Mouse (Mus musculus) cerebellum, postnatal 4 days (tissue): ENCODE measurements around the gene Tspan14.

Experiments used
- DNase-seq, 2 experiments: peaks; one replicate each; pipeline ENCODE4 v3.0.0; 2022; ENCODE audit warnings: low spot score in 2 of 2, mixed read lengths in 1 of 2

Gene Tspan14

DNA sequence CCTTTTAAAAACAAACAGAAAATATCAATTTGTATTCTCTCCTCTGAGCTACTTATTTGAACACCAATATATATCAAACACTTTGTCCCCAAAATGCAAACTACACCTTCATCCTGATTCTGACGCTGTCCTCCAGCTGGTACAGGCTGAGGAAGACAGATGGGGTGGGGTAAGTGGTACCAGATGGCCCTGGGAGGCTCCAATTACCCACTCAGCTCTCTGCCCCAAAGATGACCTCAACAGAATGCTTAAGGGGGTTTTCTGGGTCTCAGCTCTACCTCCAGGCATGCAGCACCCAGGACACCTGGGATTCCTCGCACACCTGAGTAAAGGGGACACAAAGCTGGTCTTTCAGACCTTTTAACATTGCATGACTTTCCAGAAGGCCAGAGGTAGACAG, 13.9 kb downstream of the Tspan14 start:
- DNase-seq, result no peak

DNA sequence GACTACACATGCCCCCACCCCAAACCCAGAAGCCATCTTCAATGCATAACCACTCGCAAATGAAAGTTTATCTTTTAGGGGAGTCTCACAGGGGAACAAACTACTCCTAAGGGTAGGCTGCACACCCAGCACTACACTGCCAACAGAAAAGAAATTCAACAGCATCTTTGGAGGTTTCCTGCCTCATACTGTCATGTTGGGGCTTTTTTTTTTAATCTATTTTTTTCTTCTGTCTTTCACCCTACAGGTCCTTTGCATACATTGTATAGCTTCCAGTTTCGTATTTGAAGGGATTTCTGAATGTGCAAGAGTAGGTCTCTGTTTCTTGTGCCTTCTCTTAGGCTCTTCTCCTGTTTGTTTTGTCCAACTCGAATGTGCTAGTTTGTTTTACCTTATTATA, 14.3 kb downstream of the Tspan14 start:
- DNase-seq, result no peak

DNA sequence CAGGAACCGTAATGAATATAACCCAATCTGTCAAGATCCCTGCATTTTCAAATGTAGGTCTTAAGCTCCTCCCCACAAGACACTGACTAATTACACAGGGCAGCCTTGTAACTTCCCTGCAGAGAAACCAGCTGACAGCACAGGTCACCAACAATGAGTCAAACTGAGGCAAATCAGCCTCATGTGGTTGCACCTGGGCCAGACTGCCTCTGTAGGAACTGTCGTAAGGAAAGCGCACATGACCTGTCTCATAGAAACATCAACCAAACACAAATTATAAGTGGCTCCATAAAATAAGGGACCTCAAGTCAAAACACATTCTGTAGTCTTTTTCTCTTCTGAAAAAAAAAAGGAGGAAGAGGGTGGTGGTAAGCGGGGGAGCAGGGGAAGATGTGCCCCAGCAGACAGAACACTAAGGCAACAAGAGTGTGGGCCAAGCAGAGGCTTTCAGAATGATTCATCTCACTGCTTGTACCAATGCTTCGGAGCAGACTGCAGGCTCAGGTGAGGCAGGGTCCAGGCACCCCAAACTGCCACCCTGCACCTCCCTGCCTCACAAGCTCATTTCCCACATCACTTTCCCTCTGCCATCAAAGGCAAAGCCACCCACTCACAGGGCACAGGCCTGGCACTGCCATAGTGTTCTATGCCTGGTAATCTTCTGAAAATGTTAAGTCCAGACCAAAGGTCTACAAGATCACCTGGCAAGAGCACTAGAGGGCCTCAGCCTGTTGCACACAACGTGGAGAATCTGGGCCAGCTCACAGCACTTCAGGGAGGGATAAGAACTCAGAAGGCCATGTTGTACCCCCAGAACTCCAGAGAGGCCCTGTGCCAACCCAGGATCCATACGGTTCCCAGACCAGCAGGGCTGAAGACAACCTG, 16.6 kb downstream of the Tspan14 start:
- no peak for DNase-seq

- DNase-seq, result no peak
These were observed 17.6 kb downstream of the Tspan14 start for GRCm38 (mm10) chr14:40949047-40949446.

- no peak for DNase-seq
These were observed 18.1 kb downstream of the Tspan14 start for GRCm38 (mm10) chr14:40948522-40948921.

DNA sequence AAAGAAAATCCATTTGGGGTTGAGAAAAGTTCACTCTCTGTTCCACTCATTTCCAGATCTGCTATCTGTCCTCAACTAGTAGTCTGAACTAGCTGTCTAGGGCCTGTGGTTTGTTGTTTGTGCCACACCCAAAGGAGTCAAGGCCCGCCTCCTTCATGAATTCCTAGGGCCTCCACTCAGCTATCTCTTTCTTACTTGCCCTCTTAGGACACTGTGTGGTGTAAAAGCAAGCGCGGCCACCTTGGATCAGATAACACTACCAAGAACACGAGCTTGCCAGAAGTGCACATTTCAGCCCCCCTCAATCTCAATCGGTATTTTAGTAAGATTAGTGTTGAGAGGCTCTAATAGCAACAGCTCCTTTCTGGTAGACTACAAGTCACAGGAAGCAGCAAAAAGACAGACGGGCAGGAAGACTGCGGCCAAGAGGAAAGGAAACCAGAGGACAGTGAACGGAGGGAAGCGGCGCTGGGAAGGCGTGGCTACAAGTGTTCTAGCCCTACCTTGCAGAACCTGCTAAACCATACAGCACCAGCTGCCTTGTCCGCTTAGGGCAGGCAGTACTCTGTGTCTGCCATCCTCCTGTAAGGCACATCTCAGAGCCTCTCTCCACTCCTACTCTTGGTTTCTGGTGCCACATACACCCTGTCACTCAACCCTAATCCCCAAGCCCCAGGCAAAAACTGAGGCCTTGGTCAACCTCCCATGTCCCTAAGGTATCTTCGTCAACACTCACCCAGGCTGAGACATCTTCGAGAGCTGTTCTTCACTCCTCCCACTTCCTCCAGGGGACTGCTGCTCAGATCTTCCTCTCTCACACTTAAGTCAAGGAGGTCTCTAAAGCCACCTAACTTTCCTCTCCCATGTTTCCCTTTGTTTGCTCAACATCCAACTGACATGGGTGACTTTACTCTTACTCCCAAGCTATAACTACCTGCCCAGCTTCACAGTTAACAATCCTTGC, 18.9 kb downstream of the Tspan14 start:
- no peak for DNase-seq

DNA sequence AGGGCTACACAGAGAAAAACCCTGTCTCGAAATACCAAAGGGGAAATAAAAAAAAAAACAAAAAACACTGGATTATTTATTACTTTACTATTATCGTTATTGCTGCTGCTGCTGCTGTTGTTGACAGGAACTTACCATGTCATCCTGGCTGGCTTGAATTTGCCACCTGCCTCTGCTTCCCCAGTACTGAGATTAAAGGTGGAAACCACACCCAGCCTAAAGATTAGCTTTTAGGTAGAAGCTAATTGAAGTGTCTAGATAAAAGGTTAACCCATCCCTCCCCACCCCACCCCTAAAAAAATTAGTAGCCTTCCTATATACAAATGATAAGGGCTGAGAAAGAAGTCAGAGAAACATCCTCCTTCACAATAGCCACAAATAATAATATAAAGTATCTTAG, 22.8 kb downstream of the Tspan14 start:
- DNase-seq, result no peak

- DNase-seq, result no peak
These were observed 24.2 kb downstream of the Tspan14 start for GRCm38 (mm10) chr14:40942429-40942828.

GRCm38 (mm10) chr14:40938380-40938987, 28.1 kb downstream of the Tspan14 start:
- DNase-seq, result no peak

GRCm38 (mm10) chr14:40937052-40937451, 29.6 kb downstream of the Tspan14 start:
- DNase-seq, result no peak

DNA sequence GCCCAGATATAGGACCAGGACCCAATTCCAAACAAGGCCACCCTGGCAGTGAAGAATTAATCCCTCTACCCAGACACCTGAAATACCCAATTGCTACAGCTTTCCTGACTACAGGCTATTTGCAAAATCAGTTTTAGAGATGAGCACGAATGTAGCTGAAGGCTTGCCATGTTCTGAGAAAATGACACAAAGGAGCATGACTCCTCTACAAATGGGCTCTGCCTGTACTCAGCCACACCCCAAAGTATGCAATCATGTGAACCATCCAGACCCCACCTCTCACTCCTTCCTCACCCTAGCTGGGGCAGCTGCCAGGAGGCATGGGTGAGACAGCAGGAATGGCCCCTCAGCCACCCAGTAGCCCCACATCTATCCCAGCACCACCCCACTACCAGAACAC, 31.1 kb downstream of the Tspan14 start:
- no peak for DNase-seq

DNA sequence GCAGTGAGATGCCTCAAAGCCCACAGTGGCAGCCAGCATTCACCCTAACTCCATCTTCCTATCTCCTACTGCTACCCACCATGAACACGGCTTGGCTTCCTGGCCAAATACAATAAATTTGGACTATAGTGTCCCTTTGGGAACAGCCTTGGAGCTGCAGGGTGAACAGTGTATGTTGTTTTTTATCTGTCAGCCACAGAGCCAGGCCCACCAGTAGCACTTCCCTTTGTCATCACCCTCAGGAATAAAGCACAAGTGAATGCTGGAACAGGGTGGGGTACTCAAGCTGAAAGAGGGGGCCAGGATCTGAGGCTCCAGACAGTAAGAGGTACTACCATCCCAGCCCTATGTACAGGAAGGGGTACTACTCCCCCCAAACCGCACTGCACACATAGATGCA, 31.6 kb downstream of the Tspan14 start:
- no peak for DNase-seq

- no peak for DNase-seq
These were observed 33.3 kb downstream of the Tspan14 start for GRCm38 (mm10) chr14:40933328-40933727.

DNA sequence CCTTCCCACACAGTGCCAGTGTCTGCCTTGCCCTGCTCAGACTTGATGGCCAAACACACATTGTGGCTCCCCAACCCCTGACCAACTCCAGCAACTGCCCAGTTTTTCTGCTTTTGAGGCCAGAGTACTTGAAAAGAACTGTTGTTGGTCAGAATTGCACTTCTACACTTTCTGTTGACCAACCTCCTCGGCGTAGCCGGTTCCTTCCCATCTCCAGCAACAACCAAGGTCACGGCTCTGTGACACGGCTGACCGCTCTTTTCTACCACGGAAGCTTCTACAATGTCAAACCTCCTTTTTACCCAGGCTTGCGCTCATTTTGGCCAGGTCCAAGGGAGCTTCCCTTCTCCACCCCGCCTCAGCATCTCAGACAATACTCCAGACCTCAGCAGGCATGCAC, 34.4 kb downstream of the Tspan14 start:
- DNase-seq, result no peak

- no peak for DNase-seq
These were observed 35.3 kb downstream of the Tspan14 start for GRCm38 (mm10) chr14:40931115-40931829.

DNA sequence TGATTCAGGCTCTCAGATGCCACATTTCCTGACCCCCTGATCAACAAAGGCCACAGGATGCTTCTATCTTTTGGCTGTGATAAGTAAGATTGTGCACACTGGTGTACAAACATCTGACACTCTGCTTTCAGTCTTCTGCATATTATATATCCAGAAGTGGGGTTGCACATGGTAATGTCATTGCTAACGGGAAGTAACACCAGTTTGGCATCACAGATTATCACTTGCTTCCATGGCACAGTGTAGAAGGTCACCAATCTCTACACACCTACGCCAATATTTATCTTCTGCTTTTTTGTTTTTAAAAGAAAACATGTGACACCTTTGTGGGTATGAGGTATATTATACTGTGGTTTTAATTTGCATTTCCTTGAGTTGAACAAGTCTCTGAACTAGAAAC, 36.7 kb downstream of the Tspan14 start:
- no peak for DNase-seq

- no peak for DNase-seq
These were observed 37.7 kb downstream of the Tspan14 start for GRCm38 (mm10) chr14:40928897-40929296.

DNA sequence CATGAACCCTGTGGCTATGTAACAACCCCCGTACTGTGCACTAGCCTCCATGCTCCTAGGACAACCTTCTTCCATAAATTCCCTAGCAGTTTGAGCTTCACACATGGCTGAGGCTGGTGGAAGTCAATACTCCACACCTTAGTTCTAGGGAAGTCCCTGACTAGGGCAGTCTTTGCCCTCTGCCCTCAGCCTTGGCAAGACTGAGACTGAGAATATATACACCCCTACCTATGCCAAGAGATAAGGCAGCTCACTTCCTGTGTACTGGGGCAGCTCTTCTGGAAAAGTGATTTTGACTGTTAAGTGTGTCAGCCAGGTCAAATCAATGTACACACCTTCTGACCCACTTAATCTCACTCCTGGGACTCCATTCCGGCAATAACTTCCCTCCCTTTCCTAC, 39.6 kb downstream of the Tspan14 start:
- no peak for DNase-seq

- DNase-seq, result no peak
These were observed 42.1 kb downstream of the Tspan14 start for GRCm38 (mm10) chr14:40924378-40925113.

DNA sequence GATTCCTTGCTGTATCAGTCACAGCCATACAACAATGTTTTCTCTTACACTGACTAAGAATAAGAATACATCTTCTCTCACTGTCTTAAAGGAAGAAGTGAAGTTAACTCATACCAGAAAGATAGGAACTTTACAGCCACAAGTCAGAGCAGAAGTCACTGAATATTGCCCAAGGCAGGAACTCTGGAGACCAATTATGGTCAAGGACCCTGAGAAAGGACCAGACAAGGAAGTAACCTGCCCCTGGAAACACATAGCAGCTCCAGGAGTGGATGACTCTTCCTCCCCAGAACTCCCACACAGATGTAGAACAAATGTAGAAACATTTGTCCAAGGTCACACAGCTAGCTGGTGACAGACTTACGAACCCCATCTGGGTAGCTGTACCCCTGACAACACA, 45.4 kb downstream of the Tspan14 start:
- no peak for DNase-seq

DNA sequence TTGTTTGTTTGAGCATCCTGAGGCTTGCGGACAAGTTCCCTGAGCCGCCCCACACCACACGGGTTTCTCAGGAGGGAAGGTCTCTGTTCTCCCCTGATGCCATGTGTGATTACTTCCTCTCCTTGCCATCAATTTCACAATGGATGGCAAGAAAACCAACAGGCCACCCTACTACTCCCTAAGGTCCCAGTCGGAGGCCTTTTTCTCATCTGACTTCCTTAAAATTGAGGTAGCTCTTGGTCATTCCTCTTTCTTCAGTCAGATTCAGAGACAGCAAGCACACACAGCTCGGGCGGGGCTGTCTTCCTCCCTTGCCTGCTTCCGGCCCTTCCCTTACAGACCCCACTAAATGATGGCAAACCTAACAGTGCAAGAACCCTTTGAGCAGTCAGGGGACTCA, 47.1 kb downstream of the Tspan14 start:
- no peak for DNase-seq
